Mouse (Mus musculus): ENCODE results near the gene Tnk2. TPM values are rescaled to one million over a fixed set of nuclear protein-coding genes. Genes with fewer than 3 reads are reported as not detected.

The Tnk2 gene
- polyA plus RNA-seq, 1 experiment: 3.5 TPM

DNA sequence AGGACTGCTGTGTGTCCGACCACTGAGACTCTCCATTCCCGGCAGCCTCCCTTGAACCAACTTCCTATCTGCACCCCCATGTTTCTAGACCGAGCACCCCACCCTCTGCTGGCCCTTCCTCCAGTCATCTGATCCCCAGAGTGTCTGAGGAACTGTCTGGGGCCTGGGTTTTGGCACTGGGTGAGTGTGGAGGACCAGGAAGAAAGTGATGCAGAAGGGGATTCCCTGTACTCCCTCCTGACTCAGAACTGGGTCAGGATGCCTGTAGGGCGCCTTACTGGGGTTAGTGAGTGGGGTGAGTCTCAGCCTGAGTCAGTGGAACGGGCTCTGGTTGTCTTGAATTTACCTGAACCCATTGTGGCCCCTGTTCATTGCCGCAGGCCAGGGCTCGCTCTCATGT is 28.6 kb downstream of the Tnk2 start:
- no peak for TF ChIP-seq POLR2A (IDR thresholded peaks at IDR 0.05; ENCODE audit: borderline replicate concordance, low read depth, low read length)
- TF ChIP-seq CTCF (IDR thresholded peaks at IDR 0.05; ENCODE audit: low read depth, low read length): no peak
- H3K27ac ChIP-seq (ENCODE audit: insufficient read depth, low read depth, low read length): no peak overlapping the region
- no peak overlapping the region for H3K4me3 ChIP-seq (ENCODE audit: insufficient read depth, low read length)
- H3K4me1 ChIP-seq (ENCODE audit: control insufficient read depth, insufficient read depth, low read length): peaks cover under 1% of the 10 kb centered on the region; the same call in 1 of the 2 replicates

GRCm38 (mm10) chr16:32672861-32673560 is 29.3 kb downstream of the Tnk2 start:
- Histone ChIP-seq H3K27ac (ENCODE audit: insufficient read depth, low read depth, low read length) (no peak overlapping the region), H3K4me1 (ENCODE audit: control insufficient read depth, insufficient read depth, low read length) (no peaks in the 10 kb centered on the region), H3K4me3 (ENCODE audit: insufficient read depth, low read length) (no peak overlapping the region)
- TF ChIP-seq CTCF (IDR thresholded peaks at IDR 0.05; ENCODE audit: low read depth, low read length) (no peak), POLR2A (IDR thresholded peaks at IDR 0.05; ENCODE audit: borderline replicate concordance, low read depth, low read length) (no peak)

- TF ChIP-seq POLR2A (IDR thresholded peaks at IDR 0.05; ENCODE audit: borderline replicate concordance, low read depth, low read length) (no peak), CTCF (IDR thresholded peaks at IDR 0.05; ENCODE audit: low read depth, low read length) (no peak)
- H3K4me1 ChIP-seq (ENCODE audit: control insufficient read depth, insufficient read depth, low read length): no peaks in the 10 kb centered on the region
- H3K4me3 ChIP-seq (ENCODE audit: insufficient read depth, low read length): no peak overlapping the region
- H3K27ac ChIP-seq (ENCODE audit: insufficient read depth, low read depth, low read length): no peak overlapping the region
Observed at GRCm38 (mm10) chr16:32674121-32674740, 30.6 kb downstream of the Tnk2 start.

DNA sequence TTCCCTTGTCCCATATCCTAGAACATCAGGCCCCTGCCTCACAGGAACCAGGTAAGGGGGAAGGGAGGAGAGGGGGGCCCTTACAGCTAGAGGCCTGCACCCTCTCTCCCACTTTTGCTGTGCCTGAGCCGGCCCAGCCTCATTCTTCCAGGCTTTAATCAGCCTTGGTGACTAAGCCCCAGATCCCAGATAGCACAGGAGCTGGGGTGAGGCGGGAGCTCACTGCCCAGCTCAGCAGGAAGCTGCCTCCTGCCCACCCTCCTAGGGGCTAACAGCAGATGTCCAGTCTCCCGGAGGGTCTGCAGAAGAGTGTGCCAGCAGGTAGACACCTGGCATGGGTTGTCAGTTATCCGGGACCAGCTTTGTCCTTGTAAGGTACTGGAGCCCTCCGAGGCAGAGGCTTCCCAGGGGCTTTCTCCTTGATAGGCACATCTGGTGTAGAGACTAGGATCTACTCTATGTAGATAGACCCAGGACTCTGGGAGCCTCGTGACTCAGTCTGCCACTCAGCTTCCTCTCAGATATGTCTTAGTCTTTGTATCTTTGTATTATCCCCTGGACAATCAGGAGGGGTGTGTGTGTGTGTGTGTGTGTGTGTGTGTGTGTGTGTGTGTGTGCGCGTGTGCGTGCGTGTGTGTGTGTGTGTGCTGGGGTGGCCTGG is 33.5 kb downstream of the Tnk2 start:
- TF ChIP-seq POLR2A (IDR thresholded peaks at IDR 0.05; ENCODE audit: borderline replicate concordance, low read depth, low read length): no peak
- TF ChIP-seq CTCF (IDR thresholded peaks at IDR 0.05; ENCODE audit: low read depth, low read length): no peak
- Histone ChIP-seq H3K27ac (ENCODE audit: insufficient read depth, low read depth, low read length) (no peak overlapping the region), H3K4me3 (ENCODE audit: insufficient read depth, low read length) (no peak overlapping the region), H3K4me1 (ENCODE audit: control insufficient read depth, insufficient read depth, low read length) (no peaks in the 10 kb centered on the region)

DNA sequence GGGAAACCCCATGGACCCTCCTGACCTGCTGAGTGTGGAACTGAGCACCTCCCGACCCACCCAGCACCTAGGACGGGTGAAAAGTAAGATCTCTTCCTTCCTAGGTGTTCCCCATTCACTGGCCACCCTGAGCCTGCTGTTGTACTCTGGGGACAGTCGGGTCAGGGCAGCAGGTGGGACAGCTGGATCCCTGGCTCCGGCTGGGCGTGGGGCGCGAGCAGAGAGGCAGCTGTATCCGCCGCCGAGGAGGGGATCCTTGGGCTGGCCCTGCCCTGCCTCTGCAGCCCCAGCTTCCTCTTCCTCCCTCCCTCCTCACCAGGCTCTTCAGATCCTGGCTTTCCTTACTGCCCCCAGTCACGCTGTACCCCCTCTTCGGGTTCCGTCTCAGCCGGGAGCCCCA is 34.2 kb downstream of the Tnk2 start:
- no peak for TF ChIP-seq POLR2A (IDR thresholded peaks at IDR 0.05; ENCODE audit: borderline replicate concordance, low read depth, low read length)
- TF ChIP-seq CTCF (IDR thresholded peaks at IDR 0.05; ENCODE audit: low read depth, low read length): no peak
- H3K4me3 ChIP-seq (ENCODE audit: insufficient read depth, low read length): no peak overlapping the region
- H3K4me1 ChIP-seq (ENCODE audit: control insufficient read depth, insufficient read depth, low read length): no peaks in the 10 kb centered on the region
- H3K27ac ChIP-seq (ENCODE audit: insufficient read depth, low read depth, low read length): no peak overlapping the region

- Histone ChIP-seq H3K27ac (ENCODE audit: insufficient read depth, low read depth, low read length) (no peak overlapping the region), H3K4me1 (ENCODE audit: control insufficient read depth, insufficient read depth, low read length) (no peaks in the 10 kb centered on the region), H3K4me3 (ENCODE audit: insufficient read depth, low read length) (no peak overlapping the region)
- no peak for TF ChIP-seq CTCF (IDR thresholded peaks at IDR 0.05; ENCODE audit: low read depth, low read length)
- TF ChIP-seq POLR2A (IDR thresholded peaks at IDR 0.05; ENCODE audit: borderline replicate concordance, low read depth, low read length): no peak
Observed at GRCm38 (mm10) chr16:32678812-32679211, 35.1 kb downstream of the Tnk2 start.

GRCm38 (mm10) chr16:32679976-32680375 is 36.3 kb downstream of the Tnk2 start:
- H3K4me3 ChIP-seq (ENCODE audit: insufficient read depth, low read length): no peak overlapping the region
- H3K27ac ChIP-seq (ENCODE audit: insufficient read depth, low read depth, low read length): no peak overlapping the region
- TF ChIP-seq POLR2A (IDR thresholded peaks at IDR 0.05; ENCODE audit: borderline replicate concordance, low read depth, low read length) (no peak), CTCF (IDR thresholded peaks at IDR 0.05; ENCODE audit: low read depth, low read length) (no peak)
- no peaks in the 10 kb centered on the region for H3K4me1 ChIP-seq (ENCODE audit: control insufficient read depth, insufficient read depth, low read length)

GRCm38 (mm10) chr16:32680806-32681205 is 37.1 kb downstream of the Tnk2 start:
- no peaks in the 10 kb centered on the region for H3K4me1 ChIP-seq (ENCODE audit: control insufficient read depth, insufficient read depth, low read length)

GRCm38 (mm10) chr16:32682194-32682593 is 38.5 kb downstream of the Tnk2 start:
- no peak overlapping the region for H3K27ac ChIP-seq (ENCODE audit: insufficient read depth, low read depth, low read length)
- H3K4me1 ChIP-seq (ENCODE audit: control insufficient read depth, insufficient read depth, low read length): no peaks in the 10 kb centered on the region
- no peak overlapping the region for H3K4me3 ChIP-seq (ENCODE audit: insufficient read depth, low read length)
- TF ChIP-seq CTCF (IDR thresholded peaks at IDR 0.05; ENCODE audit: low read depth, low read length) (peak; percentile 37; the same call in 1 of the 2 replicates), POLR2A (IDR thresholded peaks at IDR 0.05; ENCODE audit: borderline replicate concordance, low read depth, low read length) (no peak)

More at GRCm38 (mm10) chr16:32680806-32681205, 37.1 kb downstream of the Tnk2 start:
- Histone ChIP-seq H3K4me3 (ENCODE audit: insufficient read depth, low read length) (no peak overlapping the region), H3K27ac (ENCODE audit: insufficient read depth, low read depth, low read length) (no peak overlapping the region)
- TF ChIP-seq CTCF (IDR thresholded peaks at IDR 0.05; ENCODE audit: low read depth, low read length) (no peak), POLR2A (IDR thresholded peaks at IDR 0.05; ENCODE audit: borderline replicate concordance, low read depth, low read length) (no peak)

DNA sequence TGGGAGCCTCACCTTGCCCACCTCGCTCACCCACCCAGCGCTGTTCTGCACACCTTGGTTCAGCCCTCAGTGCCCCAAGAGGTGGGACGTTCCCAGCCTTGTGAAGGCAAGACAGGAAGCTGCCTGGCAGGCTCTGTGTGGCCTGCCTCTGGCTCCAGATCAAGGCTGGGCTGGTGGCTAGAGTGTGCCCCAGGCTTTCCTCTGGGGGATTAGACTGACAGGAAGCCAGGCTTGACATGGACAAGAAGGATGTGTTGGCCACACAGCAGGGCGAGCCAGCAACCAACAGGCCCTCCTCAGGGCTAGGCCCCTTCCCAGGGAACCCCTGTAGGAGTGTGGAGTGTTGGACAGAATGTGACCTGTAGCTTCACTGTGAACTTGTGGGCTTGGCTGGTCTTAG is 39.2 kb downstream of the Tnk2 start:
- Histone ChIP-seq H3K4me3 (ENCODE audit: insufficient read depth, low read length) (no peak overlapping the region), H3K27ac (ENCODE audit: insufficient read depth, low read depth, low read length) (no peak overlapping the region), H3K4me1 (ENCODE audit: control insufficient read depth, insufficient read depth, low read length) (no peaks in the 10 kb centered on the region)
- TF ChIP-seq POLR2A (IDR thresholded peaks at IDR 0.05; ENCODE audit: borderline replicate concordance, low read depth, low read length) (no peak), CTCF (IDR thresholded peaks at IDR 0.05; ENCODE audit: low read depth, low read length) (no peak)
